Mouse (Mus musculus) adrenal gland, postnatal 25 days (tissue): ENCODE data around the gene Olfr1392. TPM values are rescaled to one million over a fixed set of nuclear protein-coding genes. Genes with fewer than 3 reads are reported as not detected.
A peak's percentile ranks its signal among the peaks of the same experiment; 100 is the strongest.
"Not testable (repeated sequence)": the region's sequence is repeated elsewhere in the genome, so short reads cannot be mapped to it uniquely, and the experiment has no call there.

Experiments
- DNase-seq: peaks from one replicate; pipeline ENCODE4 v3.0.0; 2021; ENCODE audit warnings: mixed read lengths
- long read RNA-seq: library from polyadenylated mRNA; stranded (forward); transcript quantifications from one replicate; pipeline ENCODE4 v2.0.0, GENCODE M21; 2021
- total RNA-seq: library from RNA; stranded (reverse); gene quantifications from 2 replicates; pipeline ENCODE4 v1.2.3, GENCODE M21; 2021

Gene Olfr1392
- not detected in 2 replicates for total RNA-seq
- long read RNA-seq: 0 reads

DNA sequence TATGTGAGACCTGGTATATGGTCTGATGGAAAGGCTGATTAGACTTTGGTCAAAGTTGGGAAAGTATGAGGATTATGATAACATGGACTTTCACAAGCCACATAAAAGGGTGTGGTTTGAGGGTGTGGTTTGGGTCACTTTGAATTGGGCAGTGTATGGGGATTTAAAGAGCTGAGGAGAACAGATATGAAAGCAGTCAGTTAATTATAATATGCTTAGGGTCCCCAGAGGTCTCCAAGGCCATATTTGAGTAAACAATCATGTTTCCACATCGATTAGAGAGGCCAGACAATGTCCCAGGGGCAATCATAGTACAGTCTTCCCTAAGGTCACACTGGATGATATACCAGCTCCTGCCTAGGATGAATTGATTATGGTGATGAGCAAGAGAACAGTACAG lies at the start of gene Olfr1392:
Gene Olfr1392, plus strand, starts transcription at position 301 of the 400 bp plus-strand sequence.
- DNase-seq: not testable (repeated sequence)

DNA sequence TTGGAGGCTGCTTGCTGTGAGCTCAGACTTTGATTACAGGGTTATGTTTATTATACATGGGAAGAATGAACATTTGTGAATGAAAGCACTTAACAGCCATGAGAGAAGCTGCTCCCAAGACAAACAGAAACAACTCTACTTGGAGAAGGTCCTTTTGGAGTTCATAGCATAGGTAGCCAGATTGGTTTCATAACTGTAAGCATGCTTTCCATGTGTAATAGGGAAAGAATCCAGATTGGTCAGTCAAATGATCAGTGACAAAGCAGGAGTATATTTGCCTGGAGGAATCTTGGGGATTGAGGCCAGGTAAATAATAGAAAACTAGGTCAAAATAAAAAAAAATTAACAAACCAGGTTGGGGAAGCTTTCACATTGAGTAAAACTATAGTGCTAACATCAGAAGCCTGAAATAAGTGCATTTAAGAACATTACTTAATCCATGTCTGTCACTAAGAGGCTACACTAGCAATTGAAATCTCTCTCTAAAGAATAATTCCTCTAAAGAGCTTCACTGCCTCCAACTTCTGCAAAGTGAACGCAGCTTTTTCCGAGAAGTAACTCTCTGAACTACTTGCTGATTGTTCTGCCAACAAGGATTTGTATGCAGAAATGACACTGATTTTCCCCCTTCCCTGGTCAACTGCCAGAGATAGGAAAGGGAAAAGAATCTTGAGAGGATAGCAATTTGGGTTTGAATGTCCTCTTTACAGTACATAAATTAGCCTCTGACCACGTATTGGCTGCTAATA lies 49.4 kb upstream of the Olfr1392 start:
- no peak for DNase-seq

DNA sequence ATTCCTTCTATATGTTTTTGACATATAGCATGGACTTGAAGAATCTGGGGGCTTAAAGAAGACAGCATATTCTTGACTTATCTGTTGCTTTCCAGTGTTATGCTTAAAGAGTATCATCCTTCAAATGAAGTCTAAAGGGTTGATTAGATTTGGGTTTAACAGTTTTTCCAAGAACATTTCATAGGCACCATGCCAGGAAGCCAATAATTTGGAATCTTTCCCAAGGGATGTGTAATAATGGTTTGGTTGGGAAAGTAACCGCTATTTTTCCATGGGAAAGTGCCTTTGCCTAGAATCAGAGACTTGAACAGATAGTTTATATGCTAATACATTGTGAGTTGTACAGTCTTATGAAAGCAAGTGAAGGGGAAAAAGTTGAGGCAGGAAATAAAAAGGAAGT lies 48.2 kb upstream of the Olfr1392 start:
- DNase-seq: no peak

DNA sequence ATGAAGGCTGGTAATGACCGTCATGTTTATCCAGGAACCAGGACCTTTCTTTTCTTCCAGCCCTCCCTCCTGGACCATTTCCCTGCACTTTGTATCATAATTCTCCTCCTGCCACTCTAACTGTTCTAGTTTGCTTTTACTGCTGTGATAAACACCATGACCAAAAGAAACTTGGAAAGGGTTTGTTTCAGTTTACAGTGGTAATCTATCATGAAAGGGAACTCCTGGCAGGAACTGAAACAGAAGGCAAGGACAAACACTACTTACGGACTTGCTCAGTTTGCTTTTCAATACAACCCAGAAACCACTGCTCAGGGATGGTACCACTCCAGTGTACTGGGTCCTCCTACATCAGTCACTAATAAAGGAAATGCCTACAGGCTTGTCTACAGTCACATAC lies 47.5 kb upstream of the Olfr1392 start:
- DNase-seq: no peak

DNA sequence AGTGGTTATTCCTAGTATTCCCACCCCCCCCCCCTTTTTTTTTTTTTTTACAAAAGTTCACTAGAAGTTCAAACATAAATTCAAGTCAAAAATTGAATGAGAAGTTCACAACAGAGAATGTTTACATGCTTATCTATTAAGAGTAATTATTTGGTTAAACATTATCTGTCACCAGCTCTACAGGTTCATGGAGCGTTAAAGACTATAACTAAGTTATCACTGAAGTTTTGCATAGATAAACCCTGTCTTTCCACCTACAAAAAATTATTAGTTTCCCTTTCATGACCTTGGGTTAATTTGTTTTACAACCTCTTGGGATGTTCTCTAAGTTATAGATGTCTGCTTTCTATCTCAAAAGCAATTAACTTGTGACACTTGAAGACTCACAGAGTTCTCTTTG lies 44.8 kb upstream of the Olfr1392 start:
- no peak for DNase-seq

DNA sequence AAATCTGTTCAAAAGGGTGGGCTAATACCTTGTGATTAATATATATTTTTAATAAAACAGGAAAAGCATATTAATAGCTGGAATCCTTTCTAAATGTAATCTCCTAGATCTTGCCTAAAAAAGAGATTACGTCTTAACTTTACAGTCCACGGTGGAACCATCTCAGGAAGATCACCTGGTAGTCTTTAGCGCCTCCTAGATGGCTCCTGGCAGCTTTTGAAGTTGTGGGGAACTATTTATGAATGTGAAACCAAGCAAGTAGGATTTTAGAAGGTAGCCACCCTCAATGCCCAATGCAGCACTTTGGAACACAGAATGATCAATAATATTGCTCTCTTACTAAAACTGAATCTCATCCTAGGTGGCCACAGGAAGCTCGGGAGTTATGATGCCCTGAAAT lies 44.2 kb upstream of the Olfr1392 start:
- DNase-seq: no peak

DNA sequence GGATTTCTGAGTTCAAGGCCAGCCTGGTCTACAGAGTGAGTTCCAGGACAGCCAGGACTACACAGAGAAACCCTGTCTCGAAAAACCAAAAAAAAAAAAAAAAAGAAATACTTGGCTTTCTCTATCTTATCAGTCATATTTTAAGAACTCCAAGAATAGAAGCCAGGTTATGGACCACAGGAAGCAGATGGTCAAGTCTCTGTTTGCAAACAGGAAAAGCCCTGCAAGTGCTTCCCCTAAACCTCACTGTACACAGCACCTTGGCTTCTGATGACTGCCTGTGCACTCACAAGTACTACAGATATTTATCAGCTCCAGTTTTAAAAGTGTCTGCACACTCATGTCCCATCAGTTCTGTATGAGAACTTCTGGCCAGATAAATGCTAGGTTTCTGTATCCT lies 43.6 kb upstream of the Olfr1392 start:
- DNase-seq: no peak

DNA sequence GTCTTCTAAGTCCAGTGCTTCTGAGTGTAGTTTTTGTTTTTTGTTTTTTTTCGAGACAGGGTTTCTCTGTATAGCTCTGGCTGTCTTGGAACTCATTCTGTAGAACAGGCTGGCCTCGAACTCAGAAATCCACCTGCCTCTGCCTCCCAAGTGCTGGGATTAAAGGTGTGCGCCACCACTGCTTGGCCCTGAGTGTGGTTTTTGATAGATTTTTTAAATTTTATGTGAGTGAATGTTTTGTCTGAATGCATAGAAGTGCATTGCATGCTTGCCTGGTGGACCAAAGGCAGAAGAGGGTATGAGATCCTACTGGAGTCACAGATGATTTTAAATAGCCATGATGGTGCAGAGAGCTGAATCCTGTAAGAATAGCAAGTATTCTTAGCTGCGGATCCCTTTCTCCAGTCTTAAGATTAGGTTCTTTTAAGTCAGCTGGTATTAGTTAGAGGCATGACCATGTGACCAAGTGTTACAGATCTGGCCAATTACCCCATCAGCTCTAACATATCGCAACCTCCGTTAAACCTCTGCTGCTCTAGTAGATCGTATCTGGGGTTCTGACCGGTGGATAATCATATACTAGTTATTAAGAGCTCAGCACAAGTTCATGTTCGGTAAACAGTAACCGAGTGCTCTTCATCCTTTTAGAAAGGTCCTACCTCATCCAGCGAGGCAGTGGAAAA lies 42.0 kb upstream of the Olfr1392 start:
- DNase-seq: no peak

DNA sequence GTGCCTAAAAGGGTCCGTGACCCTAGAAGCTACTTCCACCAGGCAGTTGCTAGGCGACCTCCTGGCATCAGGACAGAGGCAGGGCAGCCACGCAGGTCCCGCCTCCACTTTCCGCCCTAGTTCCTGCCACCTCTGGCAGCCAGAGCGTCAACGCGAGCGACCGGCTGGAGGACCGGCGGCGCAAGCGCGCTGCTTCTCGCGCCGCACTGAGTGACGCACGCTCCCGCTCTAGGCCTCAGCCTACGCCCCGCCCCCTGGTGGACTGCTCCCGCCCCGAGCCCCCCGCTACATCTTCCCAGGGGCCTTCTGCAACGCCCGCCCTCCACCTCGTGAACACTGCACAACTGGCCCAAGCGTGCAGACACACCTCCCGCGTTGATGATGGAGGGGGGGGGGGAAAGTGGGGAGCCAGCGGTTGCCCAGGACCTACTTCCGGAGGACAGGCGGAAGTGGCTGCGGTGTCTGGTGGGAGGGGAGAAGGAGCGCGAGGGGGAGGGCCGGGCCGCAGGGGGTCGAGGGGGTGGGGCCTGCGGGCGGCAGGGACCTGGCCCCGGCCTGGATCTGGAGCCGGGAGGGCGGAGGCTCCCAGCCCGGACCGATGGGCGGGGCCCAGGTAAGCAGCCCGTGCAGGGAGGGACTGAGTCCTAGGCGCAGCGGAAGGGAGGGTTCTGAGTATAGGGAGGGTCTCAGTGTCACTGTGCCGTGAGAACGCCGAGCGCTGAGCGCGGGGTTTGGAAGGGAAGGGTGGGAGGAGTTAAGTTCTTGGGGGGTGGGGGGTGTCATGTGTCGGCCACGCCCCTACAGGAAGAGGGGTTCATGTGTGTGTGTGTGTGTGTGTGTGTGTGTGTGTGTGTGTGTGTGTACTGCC lies 41.1 kb upstream of the Olfr1392 start, which contains the start of gene Mgat1:
Gene Mgat1, plus strand, starts transcription at position 465 of the 868 bp plus-strand sequence.
- DNase-seq: peak; percentile 94

DNA sequence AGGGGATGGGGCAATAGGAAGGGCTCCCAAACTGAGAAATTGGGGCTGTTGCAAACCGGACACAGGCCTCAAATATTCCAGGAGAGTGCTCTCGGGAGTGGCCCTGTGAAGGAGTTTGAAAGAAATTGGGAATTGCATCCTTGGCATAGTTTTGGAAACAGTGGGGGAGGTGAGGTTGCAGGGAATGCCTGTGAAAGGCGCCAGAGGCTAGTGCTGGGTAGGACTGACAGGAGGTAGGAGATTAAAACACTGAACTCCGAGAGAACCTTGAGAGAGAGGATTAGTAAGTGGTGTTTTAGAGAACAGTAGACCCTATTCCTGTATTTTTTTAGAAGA lies 40.5 kb upstream of the Olfr1392 start:
- no peak for DNase-seq

DNA sequence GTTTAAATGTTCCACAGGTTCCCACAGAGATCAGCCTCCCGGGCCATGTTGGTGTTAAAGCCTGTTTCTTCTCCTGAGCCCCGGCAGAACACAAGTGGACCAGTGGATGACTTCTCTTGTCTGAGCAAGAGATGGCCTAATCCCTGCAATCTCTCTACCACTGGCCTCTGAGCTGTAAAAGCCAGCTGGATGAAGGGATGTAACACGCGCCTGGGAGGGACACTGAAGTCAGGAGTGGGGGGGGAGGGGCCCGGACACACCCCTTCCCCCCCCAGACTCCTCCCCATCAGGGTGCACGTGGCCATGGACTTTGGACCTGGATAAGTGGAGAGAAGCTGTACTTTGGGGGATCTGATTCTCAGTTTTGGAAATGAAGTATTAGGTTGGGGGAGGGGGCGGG lies 39.9 kb upstream of the Olfr1392 start:
- peak; percentile 49 for DNase-seq

DNA sequence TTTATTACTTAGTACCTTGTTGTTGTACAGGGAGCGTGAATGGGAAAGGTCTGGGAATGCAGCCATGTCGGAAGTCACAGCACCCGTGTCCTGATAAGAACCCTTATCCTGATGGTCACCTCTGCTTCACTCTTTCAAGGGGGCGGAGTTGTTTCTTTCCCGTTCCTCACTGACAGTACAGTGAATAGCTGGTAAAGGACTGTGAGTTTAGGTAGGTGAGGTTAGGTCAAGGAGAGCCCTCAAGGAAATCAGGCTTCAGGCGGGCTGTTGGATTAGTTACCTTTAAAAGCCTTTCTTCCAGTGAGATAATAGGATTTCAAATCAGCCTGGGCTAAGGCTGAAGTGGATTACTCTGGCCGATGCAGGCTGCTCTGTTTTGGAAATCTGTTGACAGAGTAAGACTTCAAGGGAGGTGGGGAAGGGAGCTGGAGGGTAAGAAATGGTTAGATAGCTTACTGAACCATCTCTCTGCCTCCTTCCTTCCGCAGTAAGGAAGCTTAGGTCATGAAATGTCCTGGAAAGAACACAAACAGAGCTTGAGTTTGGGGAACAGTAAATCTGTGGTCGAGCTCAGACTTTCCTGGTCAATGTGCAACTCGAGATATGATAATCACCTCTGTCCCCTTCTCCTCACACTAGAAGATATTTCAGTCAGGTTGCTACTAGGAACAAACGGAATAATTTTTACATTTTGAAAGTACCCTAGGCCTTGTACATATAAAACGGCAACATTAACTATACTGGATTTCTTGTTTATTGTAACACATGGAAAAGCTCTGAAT lies 39.3 kb upstream of the Olfr1392 start:
- DNase-seq: no peak

DNA sequence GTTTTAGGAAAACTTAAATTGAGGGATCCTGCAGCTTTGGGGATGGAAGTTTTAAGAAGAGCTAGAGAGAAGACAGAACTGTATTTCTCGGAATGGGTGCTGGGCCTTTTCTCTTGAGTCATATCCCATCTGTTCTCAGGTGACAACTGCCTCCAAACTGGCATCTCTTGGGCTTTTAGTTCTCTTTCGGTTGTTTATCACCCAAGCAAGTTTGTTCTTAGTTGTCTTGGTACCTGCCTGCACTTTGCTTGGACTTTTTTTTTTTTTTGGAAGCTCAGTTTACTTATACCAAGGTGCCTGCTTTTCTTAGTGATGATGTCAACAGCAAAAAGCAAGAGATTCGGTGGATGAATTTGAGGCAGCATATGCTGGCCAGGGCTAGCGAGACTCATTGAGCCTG lies 38.6 kb upstream of the Olfr1392 start:
- DNase-seq: no peak

DNA sequence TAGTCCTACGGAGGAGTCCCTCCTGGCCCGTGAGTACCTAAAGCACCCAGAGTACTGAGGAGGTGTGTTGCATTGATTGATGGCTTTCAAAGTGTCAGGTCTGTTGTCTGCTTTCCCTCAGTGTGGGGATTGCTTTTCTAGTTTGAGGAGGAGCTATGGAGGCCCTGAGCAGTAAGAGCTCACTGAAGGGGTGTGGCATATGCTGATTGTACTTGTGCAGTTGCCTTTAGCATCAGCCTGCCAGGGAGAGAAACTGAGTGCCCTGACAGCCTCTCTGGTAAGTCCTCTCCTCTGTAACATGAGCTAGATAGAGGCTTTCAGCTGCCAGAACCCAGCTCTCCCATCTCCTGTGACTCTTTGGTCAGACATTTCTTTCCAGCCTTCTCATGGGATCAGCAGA lies 37.8 kb upstream of the Olfr1392 start:
- no peak for DNase-seq

DNA sequence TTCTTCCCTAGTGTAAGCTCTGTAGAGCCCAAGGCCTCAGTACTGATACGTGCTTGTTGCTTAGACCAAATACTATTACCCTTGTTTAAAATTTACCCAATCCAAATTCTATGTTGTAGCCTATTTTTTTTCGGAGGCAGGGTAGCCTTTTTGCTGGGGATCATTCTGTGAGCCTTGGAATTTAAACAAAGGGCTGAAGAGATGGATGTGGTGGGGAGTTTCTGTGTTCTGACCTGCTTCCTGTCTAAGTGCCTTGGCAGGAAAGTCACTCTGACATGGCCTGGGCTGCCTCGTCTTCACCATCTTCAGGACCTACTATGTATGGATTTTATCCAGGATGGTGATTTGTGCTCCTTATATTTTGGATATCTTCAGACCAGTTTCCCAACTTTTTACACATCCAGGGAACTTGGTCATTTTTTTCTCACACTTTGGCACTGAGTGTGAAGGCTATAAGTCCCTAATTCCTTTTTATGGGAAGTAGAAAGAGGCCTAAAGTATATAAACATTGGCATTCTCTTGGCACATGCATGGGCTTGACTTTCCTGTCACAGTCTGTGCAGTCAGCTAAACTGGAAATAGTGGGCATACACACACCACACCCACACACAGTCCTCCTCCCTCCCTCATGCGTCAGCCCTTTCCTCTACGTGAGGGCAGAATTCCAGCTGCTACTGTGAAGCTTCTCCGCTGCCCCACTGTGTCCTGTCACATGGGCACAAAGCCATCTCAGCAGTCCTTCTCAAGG lies 36.7 kb upstream of the Olfr1392 start:
- DNase-seq: peak; percentile 63

DNA sequence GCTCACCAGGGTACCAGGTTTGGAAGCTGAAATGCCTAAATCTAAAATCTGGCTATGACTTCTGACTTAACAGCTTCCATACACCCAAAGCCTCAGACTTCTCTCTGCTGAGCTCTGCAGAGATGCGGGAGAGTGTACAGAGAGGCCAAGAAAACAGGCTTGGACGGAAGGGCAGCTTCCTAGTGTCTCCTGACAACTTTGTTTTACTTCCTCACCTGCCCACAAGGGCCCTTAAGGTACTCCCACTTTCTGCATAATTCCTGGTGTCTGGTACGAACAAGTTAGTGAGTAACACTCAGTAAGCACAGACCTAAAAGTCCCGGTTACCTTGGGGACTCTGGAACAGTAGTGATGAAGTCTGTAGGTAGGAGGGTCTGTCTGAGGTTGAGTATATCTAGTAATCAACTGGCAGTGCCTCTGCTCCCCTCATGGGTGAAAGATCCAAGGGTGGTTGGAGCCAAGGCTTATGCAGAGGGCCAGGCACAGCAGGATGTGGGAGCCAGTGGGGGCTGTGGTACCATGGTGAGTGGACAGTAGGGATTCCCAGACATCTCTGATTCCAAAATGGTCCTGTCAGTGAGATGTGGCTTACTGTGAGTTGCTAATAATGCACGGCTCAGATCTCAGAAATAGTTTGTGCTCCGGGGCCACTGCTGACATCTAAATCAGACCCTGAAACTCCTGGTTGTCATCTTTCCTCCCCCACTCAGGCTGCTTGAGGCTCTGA lies 35.9 kb upstream of the Olfr1392 start:
- DNase-seq: no peak

DNA sequence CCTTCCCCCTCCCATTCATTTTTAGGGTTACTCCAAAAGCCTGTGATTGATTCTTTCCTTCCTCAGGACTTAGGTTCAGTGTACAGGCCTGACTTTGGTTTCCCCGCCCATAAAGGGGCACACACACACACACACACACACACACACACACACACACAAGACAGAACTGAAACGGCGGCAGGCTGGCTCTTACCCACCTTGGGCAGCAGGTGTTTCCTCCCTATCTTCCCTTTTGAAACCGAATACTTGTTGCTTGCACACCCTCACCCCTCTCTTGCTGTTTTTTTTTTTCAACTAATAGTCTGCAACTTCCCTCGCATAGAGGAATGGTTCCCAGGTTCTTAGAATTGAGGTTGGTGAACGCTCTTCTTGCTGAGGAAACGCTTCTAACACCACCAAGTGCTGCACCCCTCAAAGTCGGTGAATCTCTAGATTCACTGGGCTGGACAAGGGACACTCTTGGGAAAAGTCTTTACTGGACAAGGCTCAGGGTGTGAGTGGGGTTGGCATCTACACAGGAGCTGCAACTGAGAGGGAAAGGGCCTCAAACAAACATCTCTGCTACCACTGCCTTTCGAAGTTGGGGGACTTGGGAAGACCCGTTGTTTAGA lies 35.2 kb upstream of the Olfr1392 start:
- DNase-seq: no peak

DNA sequence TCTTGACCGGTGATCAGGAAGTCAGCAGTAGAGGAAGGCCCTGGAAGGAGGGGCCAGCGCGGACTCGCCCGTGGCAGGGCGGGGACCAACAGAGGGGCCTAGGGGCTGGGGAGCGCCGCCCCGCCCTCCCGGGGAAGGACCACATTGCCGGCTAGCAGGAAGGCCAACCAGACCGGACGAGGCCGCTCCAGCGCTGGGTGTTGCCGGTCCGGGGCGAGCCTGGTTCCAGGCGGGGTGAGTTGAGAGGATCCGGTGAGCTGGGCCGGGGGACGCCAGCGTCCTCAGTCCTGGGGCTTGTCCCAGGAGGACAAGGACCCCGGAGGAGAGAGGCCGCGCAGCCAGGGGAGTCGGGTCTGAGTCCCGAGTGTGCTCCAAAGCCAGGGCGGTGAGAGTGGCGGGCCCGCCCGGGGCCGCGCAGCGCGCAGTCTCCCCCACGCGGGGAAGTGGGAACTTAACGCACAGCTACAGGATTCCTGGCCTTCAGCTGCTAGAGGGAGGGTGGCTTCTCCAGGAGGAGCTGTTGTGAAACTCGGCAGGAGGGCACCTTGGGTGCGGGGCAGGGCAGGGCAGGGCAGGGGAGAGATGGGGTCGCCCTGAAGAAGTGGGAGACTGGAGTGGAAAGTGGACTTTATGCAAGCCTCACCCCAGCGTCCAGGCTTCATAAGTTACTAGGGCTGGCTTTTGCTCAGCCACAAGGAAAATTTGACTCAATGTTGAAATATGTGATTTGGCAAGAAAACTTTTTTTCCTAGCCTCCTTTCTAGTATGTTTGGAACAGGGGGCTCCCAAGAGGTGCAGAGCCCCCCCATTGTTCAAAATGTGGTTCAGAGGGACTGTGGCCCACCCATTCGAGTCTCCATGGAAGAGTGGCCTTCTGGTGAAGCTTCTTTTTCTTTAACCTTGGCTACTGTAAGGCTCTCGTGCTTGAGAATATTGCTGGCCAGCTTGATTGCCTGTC lies 34.4 kb upstream of the Olfr1392 start:
- peak; percentile 93 for DNase-seq

DNA sequence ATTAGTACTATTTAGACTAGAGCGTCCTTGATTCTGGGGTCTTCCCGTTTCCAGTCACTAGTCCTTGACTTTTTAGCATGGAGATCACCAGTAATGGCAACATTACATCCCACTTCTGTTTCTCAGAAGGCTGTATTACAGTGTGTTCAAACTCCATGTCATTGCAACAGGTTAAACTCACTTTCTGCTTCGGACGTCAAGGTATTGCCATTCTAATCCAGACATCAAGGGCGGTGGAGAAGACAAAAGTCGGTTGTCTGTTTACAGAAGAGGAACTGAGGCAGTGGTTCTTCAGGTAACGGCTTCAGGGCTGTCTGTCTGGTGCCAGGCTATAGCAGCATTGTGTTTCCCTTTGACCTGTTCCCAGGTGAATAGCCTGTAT lies 33.7 kb upstream of the Olfr1392 start:
- no peak for DNase-seq
